10 mouse cellular contexts compared by ENCODE assay signal in the genomic region with DNA sequence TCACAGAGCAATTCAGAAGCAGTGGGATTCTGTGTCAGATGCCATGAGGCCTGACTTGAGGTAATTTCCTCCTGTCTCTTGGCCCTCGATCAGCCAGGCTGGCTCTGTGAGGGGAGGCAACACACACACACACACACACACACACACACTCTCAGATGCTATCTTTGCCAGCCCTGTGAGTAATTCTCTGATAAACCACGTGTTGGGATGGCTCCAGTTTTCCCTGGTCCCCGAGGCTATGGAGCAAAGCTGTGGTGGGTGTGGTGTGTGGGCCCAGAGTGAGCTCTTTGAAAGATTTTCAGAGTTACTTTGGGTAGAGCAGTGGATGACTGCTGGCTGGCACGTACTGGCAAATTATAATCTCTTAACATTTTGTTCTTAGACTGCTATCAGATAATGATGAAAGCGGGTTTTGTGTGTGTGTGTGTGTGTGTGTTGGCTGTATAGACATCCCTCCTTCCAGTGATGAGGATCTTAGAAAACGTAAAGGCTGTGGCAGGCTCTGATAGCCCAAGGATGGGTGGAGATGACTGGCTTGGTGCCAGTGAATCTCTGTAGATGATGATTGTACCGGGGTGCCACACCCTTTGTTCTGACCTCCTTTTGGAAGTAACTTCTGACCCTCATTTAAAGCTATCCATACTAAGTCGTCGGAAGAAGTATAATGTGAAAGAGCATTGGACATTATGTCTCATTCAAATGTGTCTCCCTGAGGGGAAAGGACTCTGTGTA.
A peak's percentile ranks its signal among the peaks of the same experiment; 100 is the strongest.
DNase-seq lines count a peak whose midpoint lies in the region; ATAC-seq and TF ChIP-seq lines count a peak whose summit lies in the region.
"Had no signal": no experiment of that assay in that cellular context is flagged by ENCODE, and none has a peak within 500 bp of the region (broad histone marks: within the 10 kb centered on the region; RNA-seq: fewer than 3 reads in every experiment).

No protein-coding gene starts in this region.

- H3K9ac ChIP-seq in lung, postnatal 0 days (replicated peaks; ENCODE audit: low read depth) = no peak overlapping the region
- H3K9ac ChIP-seq in hindbrain, embryonic 11.5 days (ENCODE audit: low read depth, low read length) = no peak overlapping the region
- H3K9ac ChIP-seq: embryonic facial prominence, embryonic 12.5 days had no signal

- no peak overlapping the region for H3K4me2 ChIP-seq in lung, postnatal 0 days (replicated peaks; ENCODE audit: low read depth, low read length)
- H3K4me2 ChIP-seq in hindbrain, embryonic 11.5 days (replicated peaks; ENCODE audit: low read depth, low read length) = no peak overlapping the region
- H3K4me2 ChIP-seq: embryonic facial prominence, embryonic 12.5 days had no signal

- TF ChIP-seq EP300 in lung, postnatal 0 days (IDR thresholded peaks at IDR 0.05) = peak; percentile 62; the same call in 1 of the 2 replicates

- intact Hi-C loops in heart, postnatal 25 days (cut with DNase I) = loop anchor here (5.0 to 10.0 kb wide), 3 partner anchors 42 to 88 kb away; no protein-coding TSS in a partner anchor

- no peaks in the 10 kb centered on the region for H3K9me3 ChIP-seq in heart, embryonic 10.5 days
- H3K9me3 ChIP-seq in lung, postnatal 0 days (ENCODE audit: low read length) = no peaks in the 10 kb centered on the region
- H3K9me3 ChIP-seq in hindbrain, embryonic 11.5 days (ENCODE audit: control insufficient read depth, low read length) = no peaks in the 10 kb centered on the region
- H3K9me3 ChIP-seq: embryonic facial prominence, embryonic 12.5 days had no signal

- no peak for TF ChIP-seq CTCF in lung, postnatal 0 days (IDR thresholded peaks at IDR 0.05)

- peak overlapping the region; percentile 39 for H3K27ac ChIP-seq in heart, embryonic 10.5 days
- peak overlapping the region; percentile 43; the same call in 1 of the 2 replicates for H3K27ac ChIP-seq in lung, postnatal 0 days (ENCODE audit: low read length)
- H3K27ac ChIP-seq in hindbrain, embryonic 11.5 days (ENCODE audit: low read depth, low read length) = no peak overlapping the region
- H3K27ac ChIP-seq: embryonic facial prominence, embryonic 12.5 days had no signal

- ATAC-seq in lung, postnatal 0 days = peak; percentile 43
- ATAC-seq in inflammation-experienced regulatory T-cells, adult 6 months = no peak
- no peak for ATAC-seq in hindbrain, embryonic 11.5 days (ENCODE audit: low FRiP score)
- ATAC-seq: midbrain, embryonic 16.5 days had no signal

- no peak for DNase-seq in heart, embryonic 10.5 days (ENCODE audit: low spot score)
- DNase-seq in heart, postnatal 25 days (ENCODE audit: low spot score) = no peak
- DNase-seq in ZHBTc4 (ENCODE audit: low read depth, low spot score) = peak; percentile 21
- DNase-seq in frontal cortex, postnatal 14 days (ENCODE audit: low spot score in 2 of 2) = peak; percentile 31 to 34
- peak; percentile 35 for DNase-seq in lung, postnatal 0 days (ENCODE audit: low spot score)
- DNase-seq in c-Kit-positive CD71-positive TER-119-positive erythroid progenitor cells, embryonic 14.5 days (ENCODE audit: low spot score) = no peak
- DNase-seq in hindbrain, embryonic 11.5 days (ENCODE audit: low spot score) = no peak

- 65% methylated on average over 9 of the region's 9 CpGs for whole genome bisulfite sequencing in heart, embryonic 10.5 days
- 52% methylated on average over 9 of the region's 9 CpGs for WGBS in lung, postnatal 0 days
- 78% methylated on average over 9 of the region's 9 CpGs for WGBS in hindbrain, embryonic 11.5 days

- H3K4me1 ChIP-seq in heart, embryonic 10.5 days = peaks cover 51% of the 10 kb centered on the region
- peaks cover 4% of the 10 kb centered on the region; the same call in 1 of the 2 replicates for H3K4me1 ChIP-seq in lung, postnatal 0 days (ENCODE audit: insufficient read depth, low read depth, low read length)
- no peaks in the 10 kb centered on the region for H3K4me1 ChIP-seq in hindbrain, embryonic 11.5 days (replicated peaks; ENCODE audit: control insufficient read depth, insufficient read depth, low read length)

- no peaks in the 10 kb centered on the region for H3K27me3 ChIP-seq in heart, embryonic 10.5 days (ENCODE audit: insufficient read depth, poor library complexity, severe bottlenecking)
- H3K27me3 ChIP-seq in lung, postnatal 0 days (replicated peaks; ENCODE audit: insufficient read depth, low read length) = no peaks in the 10 kb centered on the region
- no peaks in the 10 kb centered on the region for H3K27me3 ChIP-seq in hindbrain, embryonic 11.5 days (ENCODE audit: control insufficient read depth, insufficient read depth, low read length)
- H3K27me3 ChIP-seq: embryonic facial prominence, embryonic 12.5 days had no signal

- H3K36me3 ChIP-seq in heart, embryonic 10.5 days = no peaks in the 10 kb centered on the region
- H3K36me3 ChIP-seq in lung, postnatal 0 days (ENCODE audit: insufficient read depth, low read length) = no peaks in the 10 kb centered on the region
- H3K36me3 ChIP-seq in hindbrain, embryonic 11.5 days (ENCODE audit: control insufficient read depth, insufficient read depth, low read length) = no peaks in the 10 kb centered on the region
- H3K36me3 ChIP-seq: embryonic facial prominence, embryonic 12.5 days had no signal

- H3K4me3 ChIP-seq in heart, embryonic 10.5 days = no peak overlapping the region
- H3K4me3 ChIP-seq in lung, postnatal 0 days (ENCODE audit: low read depth, low read length) = no peak overlapping the region
- H3K4me3 ChIP-seq in hindbrain, embryonic 11.5 days (ENCODE audit: low read depth, low read length) = no peak overlapping the region
- H3K4me3 ChIP-seq: embryonic facial prominence, embryonic 12.5 days had no signal

Comparison
In these comparisons a context has a peak if more than half of its experiments do, and no peak if none do; other contexts are left out.
1. DNase-seq: peak in ZHBTc4 (single experiment), frontal cortex, postnatal 14 days (2 of 2) and lung, postnatal 0 days (single experiment); none in heart, embryonic 10.5 days (single experiment), heart, postnatal 25 days (single experiment), c-Kit-positive CD71-positive TER-119-positive erythroid progenitor cells, embryonic 14.5 days (single experiment) and hindbrain, embryonic 11.5 days (single experiment).